Mouse (Mus musculus): ENCODE measurements at regions not wholly inside any gene's neighbourhood (a gene's known extent, or its start where the extent isn't known, plus 50 kb on each side); places are given as distances from the start of the nearest gene placed in this dataset.
"Not testable (repeated sequence)": the region's sequence is repeated elsewhere in the genome, so short reads cannot be mapped to it uniquely, and the experiment has no call there.

GRCm38 (mm10) chr16:56323828-56324227 lies 119.7 kb downstream of the Impg2 start:
- not testable (repeated sequence) for H3K36me3 ChIP-seq; ATAC-seq (ENCODE audit: low read depth); H3K27me3 ChIP-seq; H3K9me3 ChIP-seq; H3K4me3 ChIP-seq; H3K4me2 ChIP-seq; H3K4me1 ChIP-seq (replicated peaks); H3K9ac ChIP-seq; H3K27ac ChIP-seq (replicated peaks)
- WGBS: 48% methylated on average over 3 of the region's 3 CpGs

DNA sequence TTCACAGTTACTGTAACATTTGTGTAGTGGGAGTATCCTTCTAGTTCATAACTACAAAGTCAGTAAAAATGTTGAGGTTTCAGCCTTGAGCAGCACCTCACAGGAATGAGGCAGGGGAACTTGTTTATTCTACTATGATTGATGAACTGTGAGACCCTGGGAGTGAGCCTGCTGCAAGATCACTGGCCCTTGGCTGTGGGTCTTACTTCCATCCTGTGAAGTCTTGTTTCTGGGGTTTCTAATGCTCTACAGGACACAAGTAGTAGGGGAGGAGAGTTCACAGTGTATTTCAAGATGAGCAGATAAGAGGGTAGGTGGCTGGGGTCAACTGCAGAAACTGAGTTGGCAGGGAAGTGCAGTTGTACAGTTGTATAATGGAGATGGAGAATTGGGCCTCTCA lies 128.3 kb upstream of the Abi3bp start:
- H3K27me3 ChIP-seq: no peaks in the 10 kb centered on the region
- H3K9ac ChIP-seq: no peak overlapping the region
- ATAC-seq (ENCODE audit: low read depth): no peak
- no peaks in the 10 kb centered on the region for H3K36me3 ChIP-seq
- H3K27ac ChIP-seq (replicated peaks): no peak overlapping the region
- no peaks in the 10 kb centered on the region for H3K4me1 ChIP-seq (replicated peaks)
- no peaks in the 10 kb centered on the region for H3K9me3 ChIP-seq
- H3K4me3 ChIP-seq: no peak overlapping the region
- H3K4me2 ChIP-seq: no peak overlapping the region

DNA sequence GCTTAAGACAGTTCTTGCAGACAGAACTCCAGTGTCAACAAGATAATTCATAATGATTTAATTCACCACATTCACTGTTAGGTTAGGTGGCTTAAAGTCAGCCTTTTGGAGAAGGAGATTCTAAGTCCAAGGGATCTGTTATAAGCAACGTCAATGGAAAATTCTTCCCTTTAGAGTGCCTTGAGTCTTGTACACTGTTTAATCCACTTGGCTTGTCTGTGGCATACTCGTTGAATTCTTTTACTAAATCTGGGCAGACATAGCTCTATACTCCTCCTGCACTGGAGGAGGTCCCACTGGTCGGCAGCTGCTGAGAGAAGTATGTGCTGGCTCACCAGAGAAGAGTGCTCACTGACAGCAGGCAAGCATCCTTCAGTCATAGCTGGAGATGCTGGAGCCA lies 124.8 kb upstream of the Abi3bp start:
- Histone ChIP-seq H3K36me3 (no peaks in the 10 kb centered on the region), H3K4me2 (no peak overlapping the region), H3K27ac (replicated peaks) (no peak overlapping the region), H3K27me3 (no peaks in the 10 kb centered on the region), H3K4me1 (replicated peaks) (no peaks in the 10 kb centered on the region), H3K9ac (no peak overlapping the region), H3K9me3 (no peaks in the 10 kb centered on the region), H3K4me3 (no peak overlapping the region)
- no peak for ATAC-seq (ENCODE audit: low read depth)
- 76% methylated on average over 3 of the region's 3 CpGs for whole genome bisulfite sequencing

- Histone ChIP-seq H3K4me1 (replicated peaks) (no peaks in the 10 kb centered on the region), H3K9ac (no peak overlapping the region), H3K4me3 (no peak overlapping the region), H3K36me3 (no peaks in the 10 kb centered on the region), H3K27me3 (no peaks in the 10 kb centered on the region), H3K27ac (replicated peaks) (no peak overlapping the region), H3K9me3 (no peaks in the 10 kb centered on the region), H3K4me2 (no peak overlapping the region)
- no peak for ATAC-seq (ENCODE audit: low read depth)
- 88% methylated on average over 2 of the region's 2 CpGs for WGBS
Measured at GRCm38 (mm10) chr16:56359101-56359500, 118.6 kb upstream of the Abi3bp start.

GRCm38 (mm10) chr16:56360992-56361391 lies 116.7 kb upstream of the Abi3bp start:
- Histone ChIP-seq H3K9ac (no peak overlapping the region), H3K4me2 (no peak overlapping the region), H3K27me3 (no peaks in the 10 kb centered on the region), H3K4me3 (no peak overlapping the region), H3K9me3 (0 out of 2 replicates have a peak, but pooled peaks cover 8% of the 10 kb centered on the region), H3K4me1 (replicated peaks) (no peaks in the 10 kb centered on the region), H3K27ac (replicated peaks) (no peak overlapping the region), H3K36me3 (no peaks in the 10 kb centered on the region)
- 60% methylated on average over 1 of the region's 1 CpGs for WGBS
- no peak for ATAC-seq (ENCODE audit: low read depth)

GRCm38 (mm10) chr16:56378356-56378755 lies 99.3 kb upstream of the Abi3bp start:
- no peaks in the 10 kb centered on the region for H3K9me3 ChIP-seq
- H3K36me3 ChIP-seq: no peaks in the 10 kb centered on the region
- H3K9ac ChIP-seq: no peak overlapping the region
- H3K27me3 ChIP-seq: no peaks in the 10 kb centered on the region
- no peak overlapping the region for H3K4me3 ChIP-seq
- no peaks in the 10 kb centered on the region for H3K4me1 ChIP-seq (replicated peaks)
- ATAC-seq (ENCODE audit: low read depth): no peak
- no peak overlapping the region for H3K27ac ChIP-seq (replicated peaks)
- 76% methylated on average over 2 of the region's 2 CpGs for WGBS
- H3K4me2 ChIP-seq: no peak overlapping the region

- H3K36me3 ChIP-seq: no peaks in the 10 kb centered on the region
- H3K27ac ChIP-seq (replicated peaks): no peak overlapping the region
- no peaks in the 10 kb centered on the region for H3K4me1 ChIP-seq (replicated peaks)
- no peaks in the 10 kb centered on the region for H3K27me3 ChIP-seq
- 85% methylated on average over 4 of the region's 4 CpGs for WGBS
- H3K9ac ChIP-seq: no peak overlapping the region
- H3K9me3 ChIP-seq: no peaks in the 10 kb centered on the region
- no peak overlapping the region for H3K4me2 ChIP-seq
- ATAC-seq (ENCODE audit: low read depth): no peak
- H3K4me3 ChIP-seq: no peak overlapping the region
Measured at GRCm38 (mm10) chr16:56380680-56381079, 97.0 kb upstream of the Abi3bp start.

GRCm38 (mm10) chr16:56386539-56386938 lies 91.1 kb upstream of the Abi3bp start:
- H3K36me3 ChIP-seq: no peaks in the 10 kb centered on the region
- H3K4me1 ChIP-seq (replicated peaks): no peaks in the 10 kb centered on the region
- H3K27ac ChIP-seq (replicated peaks): no peak overlapping the region
- H3K4me2 ChIP-seq: no peak overlapping the region
- H3K9me3 ChIP-seq: no peaks in the 10 kb centered on the region
- H3K4me3 ChIP-seq: no peak overlapping the region
- H3K9ac ChIP-seq: no peak overlapping the region
- no peak for ATAC-seq (ENCODE audit: low read depth)
- H3K27me3 ChIP-seq: no peaks in the 10 kb centered on the region
- 82% methylated on average over 4 of the region's 4 CpGs for WGBS

- Histone ChIP-seq H3K9me3 (no peaks in the 10 kb centered on the region), H3K4me2 (no peak overlapping the region), H3K27ac (replicated peaks) (no peak overlapping the region), H3K9ac (no peak overlapping the region), H3K4me1 (replicated peaks) (no peaks in the 10 kb centered on the region), H3K27me3 (no peaks in the 10 kb centered on the region), H3K36me3 (no peaks in the 10 kb centered on the region), H3K4me3 (no peak overlapping the region)
- no peak for ATAC-seq (ENCODE audit: low read depth)
- 79% methylated on average over 3 of the region's 3 CpGs for WGBS
Measured at GRCm38 (mm10) chr16:56392843-56393242, 84.8 kb upstream of the Abi3bp start.

DNA sequence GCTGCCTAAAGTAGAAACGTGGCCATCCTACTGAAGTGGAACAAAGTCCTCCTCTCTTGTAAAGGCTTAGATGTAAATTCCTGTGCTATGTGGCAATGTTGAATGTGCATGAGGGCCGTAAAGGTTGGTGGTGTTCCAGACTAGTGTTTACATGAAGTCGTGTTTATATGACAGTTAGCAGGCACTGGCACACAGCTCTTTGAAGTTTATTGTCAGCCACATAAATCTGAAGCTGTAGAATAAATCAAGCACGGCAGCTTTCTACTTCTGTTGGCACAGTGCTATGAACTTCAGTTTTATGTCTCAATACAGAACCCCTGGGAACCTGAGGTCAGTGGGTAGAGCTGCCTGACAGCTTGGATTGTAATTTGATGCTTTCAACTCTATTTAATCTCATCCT lies 81.1 kb upstream of the Abi3bp start:
- no peak overlapping the region for H3K27ac ChIP-seq (replicated peaks)
- ATAC-seq (ENCODE audit: low read depth): 0 out of 2 replicates have a peak, but pooled peaks have one; percentile 40
- no peaks in the 10 kb centered on the region for H3K27me3 ChIP-seq

GRCm38 (mm10) chr16:56399541-56399940 lies 78.1 kb upstream of the Abi3bp start:
- H3K4me1 ChIP-seq (replicated peaks): no peaks in the 10 kb centered on the region
- WGBS: 97% methylated on average over 4 of the region's 4 CpGs
- no peaks in the 10 kb centered on the region for H3K27me3 ChIP-seq
- no peaks in the 10 kb centered on the region for H3K9me3 ChIP-seq
- H3K27ac ChIP-seq (replicated peaks): no peak overlapping the region
- H3K36me3 ChIP-seq: no peaks in the 10 kb centered on the region
- ATAC-seq (ENCODE audit: low read depth): no peak
- H3K9ac ChIP-seq: no peak overlapping the region
- H3K4me3 ChIP-seq: no peak overlapping the region
- no peak overlapping the region for H3K4me2 ChIP-seq

More for the DNA sequence above, 81.1 kb upstream of the Abi3bp start:
- 45% methylated on average over 4 of the region's 4 CpGs for WGBS
- no peaks in the 10 kb centered on the region for H3K9me3 ChIP-seq
- no peak overlapping the region for H3K9ac ChIP-seq
- no peak overlapping the region for H3K4me3 ChIP-seq
- H3K4me1 ChIP-seq (replicated peaks): no peaks in the 10 kb centered on the region
- H3K36me3 ChIP-seq: no peaks in the 10 kb centered on the region
- H3K4me2 ChIP-seq: no peak overlapping the region

GRCm38 (mm10) chr16:56423761-56424160 lies 53.9 kb upstream of the Abi3bp start:
- H3K27ac ChIP-seq (replicated peaks): no peak overlapping the region
- no peak for ATAC-seq (ENCODE audit: low read depth)
- no peaks in the 10 kb centered on the region for H3K9me3 ChIP-seq
- H3K36me3 ChIP-seq: no peaks in the 10 kb centered on the region
- no peaks in the 10 kb centered on the region for H3K27me3 ChIP-seq
- no peak overlapping the region for H3K4me2 ChIP-seq
- no peaks in the 10 kb centered on the region for H3K4me1 ChIP-seq (replicated peaks)
- no peak overlapping the region for H3K9ac ChIP-seq
- H3K4me3 ChIP-seq: no peak overlapping the region
- 62% methylated on average over 3 of the region's 3 CpGs for WGBS

Data from neural tube, embryonic 13.5 days (tissue).